Mouse (Mus musculus): ENCODE data around the gene Setd7. TPM values are rescaled to one million over a fixed set of nuclear protein-coding genes. Genes with fewer than 3 reads are reported as not detected.

Setd7 gene
- polyA plus RNA-seq, 1 experiment from 2014 or later: 4.3 TPM

DNA sequence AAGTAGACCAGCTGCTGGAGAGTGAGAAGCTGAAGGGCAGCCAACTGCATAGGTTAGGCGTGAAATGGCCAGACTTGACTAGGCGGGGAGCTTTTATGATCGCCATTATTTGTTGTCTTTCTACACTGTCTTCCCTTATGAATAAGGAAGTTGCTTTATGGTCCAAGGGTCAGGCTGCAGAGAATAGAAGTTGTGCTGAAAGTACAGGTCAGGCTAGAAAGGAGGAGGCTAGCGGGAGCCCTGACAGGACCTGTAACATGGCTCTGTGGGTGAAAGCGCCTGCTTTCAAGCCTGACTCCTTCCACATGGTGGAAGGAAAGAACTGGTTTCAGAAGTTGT lies 28.4 kb downstream of the Setd7 start:
- WGBS: 49% methylated on average over 5 of the region's 5 CpGs
- Histone ChIP-seq H3K9ac (no peak overlapping the region), H3K4me3 (ENCODE audit: low read depth, low read length) (no peak overlapping the region), H3K4me1 (ENCODE audit: insufficient read depth) (no peaks in the 10 kb centered on the region), H3K27me3 (ENCODE audit: insufficient read depth, low read length) (no peaks in the 10 kb centered on the region), H3K27ac (ENCODE audit: low read depth) (peak overlapping the region; percentile 82), H3K4me2 (0 out of 2 replicates have a peak overlapping the region, but pooled peaks have one; percentile 31), H3K36me3 (ENCODE audit: insufficient read depth) (peaks cover 55% of the 10 kb centered on the region), H3K9me3 (ENCODE audit: low read depth, low read length) (no peaks in the 10 kb centered on the region)
- DNase-seq: no peak
- TF ChIP-seq CTCF (IDR thresholded peaks at IDR 0.05; ENCODE audit: low read depth): no peak
- no peak for ATAC-seq (ENCODE audit: insufficient read depth)

DNA sequence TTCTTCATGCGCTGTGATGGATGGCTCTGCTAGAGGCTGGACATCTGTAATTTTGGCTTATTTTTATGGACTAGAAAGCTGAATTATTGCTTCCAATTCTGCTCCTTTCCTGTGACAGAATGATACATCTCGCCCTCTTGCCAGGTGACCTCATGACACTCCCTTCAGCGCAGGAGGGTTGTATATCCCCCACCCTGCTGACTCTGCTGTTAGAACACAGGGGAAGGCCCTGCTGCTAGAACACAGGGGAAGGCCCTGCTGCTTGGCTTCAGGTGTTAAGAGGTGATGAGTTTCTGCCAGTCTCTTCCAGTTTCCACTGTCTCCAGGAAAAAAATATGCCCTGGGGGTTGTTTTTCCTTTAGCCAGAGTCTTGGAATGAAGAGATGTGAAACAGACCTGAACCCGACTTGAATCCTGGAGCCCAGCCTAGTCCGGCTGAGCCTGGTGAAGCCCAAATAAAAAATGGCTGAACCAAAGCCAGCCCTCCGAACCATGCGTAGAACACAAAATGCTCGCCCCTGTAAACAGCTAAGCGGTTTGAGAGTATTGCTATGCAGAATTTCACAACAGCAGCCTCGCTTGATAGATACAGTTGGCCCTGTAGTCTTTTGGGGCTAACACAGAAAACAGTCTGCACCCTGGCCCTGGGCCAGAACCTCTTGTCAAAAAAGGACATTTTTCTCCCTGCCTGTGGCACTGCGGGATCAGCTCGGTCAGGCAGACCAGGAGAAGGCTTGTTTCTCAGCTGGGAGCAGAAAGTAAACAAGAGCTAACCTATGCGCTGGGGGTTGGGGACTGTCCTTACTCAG lies 29.0 kb downstream of the Setd7 start:
- Histone ChIP-seq H3K4me3 (ENCODE audit: low read depth, low read length) (no peak overlapping the region), H3K9me3 (ENCODE audit: low read depth, low read length) (no peaks in the 10 kb centered on the region), H3K27me3 (ENCODE audit: insufficient read depth, low read length) (no peaks in the 10 kb centered on the region), H3K9ac (no peak overlapping the region), H3K36me3 (ENCODE audit: insufficient read depth) (peaks cover 56% of the 10 kb centered on the region), H3K27ac (ENCODE audit: low read depth) (peak overlapping the region; percentile 82), H3K4me2 (peak overlapping the region; percentile 31; the same call in 1 of the 2 replicates), H3K4me1 (ENCODE audit: insufficient read depth) (no peaks in the 10 kb centered on the region)
- 37% methylated on average over 13 of the region's 13 CpGs for WGBS
- no peak for TF ChIP-seq CTCF (IDR thresholded peaks at IDR 0.05; ENCODE audit: low read depth)
- DNase-seq: peak; percentile 94
- ATAC-seq (ENCODE audit: insufficient read depth): peak; percentile 92

DNA sequence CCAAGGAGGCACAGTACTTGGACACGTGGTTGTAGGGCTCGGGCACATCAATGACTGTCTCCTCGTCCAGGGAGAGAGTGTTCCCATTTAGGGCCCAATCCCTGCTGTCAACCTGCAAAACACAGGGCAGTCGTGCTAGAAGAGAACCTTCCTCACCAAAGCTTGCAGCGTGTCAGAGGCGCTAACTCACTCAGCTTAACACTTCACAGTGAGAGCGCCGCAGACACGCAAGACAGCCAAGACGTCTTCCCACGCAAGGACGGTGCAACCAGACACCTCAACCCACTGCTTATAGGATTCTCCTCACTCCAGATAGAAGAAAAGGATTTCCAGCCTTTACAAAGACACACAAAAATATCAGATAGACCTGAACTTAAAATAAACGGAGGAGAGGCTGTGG lies 33.8 kb downstream of the Setd7 start:
- TF ChIP-seq CTCF (IDR thresholded peaks at IDR 0.05; ENCODE audit: low read depth): no peak
- ATAC-seq (ENCODE audit: insufficient read depth): no peak

DNA sequence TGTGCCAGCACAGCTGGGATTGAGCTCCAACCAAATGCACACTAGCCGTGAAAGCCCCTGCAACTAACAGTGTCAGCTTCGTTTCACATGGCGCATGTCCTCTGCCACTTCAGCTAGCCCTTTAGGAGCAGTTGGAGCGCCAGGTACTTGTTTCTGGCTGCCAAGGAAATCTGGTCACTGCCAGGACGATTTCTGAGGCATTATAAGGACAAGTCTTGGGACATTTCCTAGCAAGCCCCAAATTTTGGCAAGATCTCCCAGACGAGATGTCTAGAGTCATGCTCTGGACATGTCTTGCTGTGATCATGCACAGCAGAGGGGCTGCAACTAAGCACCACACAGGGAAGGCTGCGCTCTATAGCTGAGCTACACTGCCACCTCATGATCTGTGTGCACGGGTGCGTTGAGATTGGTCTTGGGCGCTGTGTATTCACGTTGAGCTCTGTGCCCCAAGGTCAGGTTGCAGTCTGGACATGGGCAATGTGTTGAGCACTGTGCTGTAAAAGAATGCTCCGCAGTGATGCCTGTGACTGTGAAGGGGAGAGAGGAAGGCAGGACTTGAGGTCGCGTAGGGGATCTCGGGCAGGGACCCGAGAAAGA lies 35.4 kb downstream of the Setd7 start:
- peaks cover 80% of the 10 kb centered on the region for H3K36me3 ChIP-seq (ENCODE audit: insufficient read depth)
- WGBS: 82% methylated on average over 16 of the region's 16 CpGs

More for the DNA sequence above, 33.8 kb downstream of the Setd7 start:
- Histone ChIP-seq H3K4me3 (ENCODE audit: low read depth, low read length) (no peak overlapping the region), H3K9me3 (ENCODE audit: low read depth, low read length) (no peaks in the 10 kb centered on the region), H3K36me3 (ENCODE audit: insufficient read depth) (peaks cover 68% of the 10 kb centered on the region), H3K4me2 (no peak overlapping the region), H3K27me3 (ENCODE audit: insufficient read depth, low read length) (no peaks in the 10 kb centered on the region), H3K9ac (no peak overlapping the region), H3K27ac (ENCODE audit: low read depth) (no peak overlapping the region), H3K4me1 (ENCODE audit: insufficient read depth) (no peaks in the 10 kb centered on the region)
- no peak for DNase-seq
- 82% methylated on average over 13 of the region's 13 CpGs for WGBS

DNA sequence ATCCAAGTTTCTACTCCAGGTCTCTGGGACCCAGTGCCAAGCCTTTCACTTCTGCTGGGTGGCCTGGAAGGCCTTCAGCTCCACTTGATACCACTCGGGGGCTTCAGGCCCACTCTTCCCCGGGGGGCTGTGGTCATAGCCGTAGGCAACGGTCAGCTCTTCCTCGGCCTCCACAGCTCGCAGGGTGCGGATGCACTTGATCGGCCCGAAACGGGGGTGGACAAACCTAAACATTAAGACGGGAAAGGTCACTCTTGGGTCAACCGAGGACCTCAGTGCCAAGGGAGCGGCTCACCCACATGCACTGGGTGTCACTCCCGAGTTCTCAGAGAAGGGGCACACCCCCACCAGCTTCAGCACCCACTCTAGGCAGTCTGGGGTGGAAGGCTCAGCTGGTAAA lies 39.4 kb downstream of the Setd7 start:
- no peak for TF ChIP-seq CTCF (IDR thresholded peaks at IDR 0.05; ENCODE audit: low read depth)
- no peak overlapping the region for H3K4me3 ChIP-seq (ENCODE audit: low read depth, low read length)
- H3K27ac ChIP-seq (ENCODE audit: low read depth): no peak overlapping the region
- no peaks in the 10 kb centered on the region for H3K4me1 ChIP-seq (ENCODE audit: insufficient read depth)
- no peaks in the 10 kb centered on the region for H3K9me3 ChIP-seq (ENCODE audit: low read depth, low read length)
- no peak overlapping the region for H3K9ac ChIP-seq
- WGBS: 82% methylated on average over 14 of the region's 14 CpGs
- H3K4me2 ChIP-seq: no peak overlapping the region
- ATAC-seq (ENCODE audit: insufficient read depth) (no peak), DNase-seq (no peak)
- peaks cover 67% of the 10 kb centered on the region for H3K36me3 ChIP-seq (ENCODE audit: insufficient read depth)
- no peaks in the 10 kb centered on the region for H3K27me3 ChIP-seq (ENCODE audit: insufficient read depth, low read length)

More for the DNA sequence above, 35.4 kb downstream of the Setd7 start:
- Histone ChIP-seq H3K9me3 (ENCODE audit: low read depth, low read length) (no peaks in the 10 kb centered on the region), H3K4me3 (ENCODE audit: low read depth, low read length) (no peak overlapping the region), H3K27ac (ENCODE audit: low read depth) (no peak overlapping the region), H3K4me1 (ENCODE audit: insufficient read depth) (no peaks in the 10 kb centered on the region), H3K4me2 (no peak overlapping the region), H3K27me3 (ENCODE audit: insufficient read depth, low read length) (no peaks in the 10 kb centered on the region), H3K9ac (no peak overlapping the region)
- no peak for TF ChIP-seq CTCF (IDR thresholded peaks at IDR 0.05; ENCODE audit: low read depth)
- no peak for DNase-seq
- ATAC-seq (ENCODE audit: insufficient read depth): no peak

DNA sequence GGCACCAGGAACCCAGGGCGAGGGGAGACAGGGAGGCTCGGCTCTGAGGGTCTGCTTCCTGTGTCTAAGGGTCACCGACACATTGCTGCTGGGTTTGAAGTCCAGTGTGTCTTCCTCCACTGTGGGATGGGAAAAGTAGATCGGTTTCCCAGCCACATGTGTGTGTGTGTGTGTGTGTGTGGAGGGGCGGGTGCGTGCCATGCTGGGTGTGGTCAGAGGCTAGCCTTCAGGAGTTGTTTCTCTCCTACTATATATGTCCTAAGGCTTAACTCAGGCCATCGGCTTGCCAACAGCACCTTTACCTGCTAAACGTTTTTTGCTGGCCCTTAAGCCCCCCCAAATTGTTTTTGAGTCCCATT lies 41.9 kb downstream of the Setd7 start:
- H3K4me1 ChIP-seq (ENCODE audit: insufficient read depth): no peaks in the 10 kb centered on the region
- H3K27me3 ChIP-seq (ENCODE audit: insufficient read depth, low read length): no peaks in the 10 kb centered on the region
- no peak for TF ChIP-seq CTCF (IDR thresholded peaks at IDR 0.05; ENCODE audit: low read depth)
- 65% methylated on average over 8 of the region's 8 CpGs for WGBS
- H3K4me2 ChIP-seq: no peak overlapping the region
- no peak for ATAC-seq (ENCODE audit: insufficient read depth)
- no peak for DNase-seq
- no peak overlapping the region for H3K4me3 ChIP-seq (ENCODE audit: low read depth, low read length)
- H3K9ac ChIP-seq: no peak overlapping the region
- no peaks in the 10 kb centered on the region for H3K9me3 ChIP-seq (ENCODE audit: low read depth, low read length)
- H3K27ac ChIP-seq (ENCODE audit: low read depth): no peak overlapping the region
- peaks cover 46% of the 10 kb centered on the region for H3K36me3 ChIP-seq (ENCODE audit: insufficient read depth)

DNA sequence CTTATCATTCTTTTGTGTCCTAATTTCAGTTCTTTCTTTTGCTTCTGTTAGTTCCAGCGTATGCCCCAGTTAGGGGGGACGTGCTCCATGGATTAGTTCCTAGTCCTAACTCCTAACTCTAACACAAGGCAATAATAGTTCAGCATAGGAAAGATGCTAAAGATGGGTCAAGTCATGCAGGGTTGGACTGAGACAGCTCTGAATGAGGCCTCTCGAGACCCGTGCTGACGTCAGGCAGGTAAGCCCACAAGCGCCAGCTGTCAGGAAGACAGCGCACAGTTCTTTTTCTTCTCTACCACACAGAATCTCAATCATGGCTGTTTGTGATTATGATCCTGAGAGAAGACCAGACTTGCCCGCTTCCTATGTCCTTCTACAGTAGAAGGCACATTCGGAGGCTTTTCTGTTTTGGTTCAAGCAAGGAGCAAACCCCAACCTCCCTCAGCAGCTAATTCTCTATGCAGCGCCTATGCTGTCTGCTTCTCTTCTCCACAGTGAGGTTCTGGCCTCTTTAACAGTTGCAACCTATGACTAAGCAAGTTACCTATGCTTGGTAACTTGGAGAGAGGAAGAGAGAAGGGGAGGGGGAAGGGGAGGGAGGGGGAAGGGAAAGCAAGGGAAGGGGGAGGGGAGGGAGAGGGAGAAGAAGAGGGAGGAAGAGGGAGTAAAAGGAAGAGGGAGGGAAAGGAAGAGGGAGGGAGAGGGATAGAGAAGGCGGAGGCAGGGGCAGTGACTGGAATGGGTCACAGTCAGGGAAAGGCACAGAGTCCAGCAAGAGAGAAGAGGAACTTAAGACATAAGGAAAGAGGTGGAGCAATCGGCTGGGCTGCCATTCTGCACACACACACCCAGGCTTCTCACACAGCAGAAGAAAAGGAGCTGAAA lies 42.6 kb downstream of the Setd7 start:
- no peaks in the 10 kb centered on the region for H3K9me3 ChIP-seq (ENCODE audit: low read depth, low read length)
- 75% methylated on average over 12 of the region's 12 CpGs for WGBS
- DNase-seq (no peak), ATAC-seq (ENCODE audit: insufficient read depth) (no peak)
- H3K36me3 ChIP-seq (ENCODE audit: insufficient read depth): peaks cover 40% of the 10 kb centered on the region
- no peak overlapping the region for H3K4me3 ChIP-seq (ENCODE audit: low read depth, low read length)
- no peak overlapping the region for H3K27ac ChIP-seq (ENCODE audit: low read depth)
- no peak overlapping the region for H3K9ac ChIP-seq
- TF ChIP-seq CTCF (IDR thresholded peaks at IDR 0.05; ENCODE audit: low read depth): no peak
- H3K27me3 ChIP-seq (ENCODE audit: insufficient read depth, low read length): no peaks in the 10 kb centered on the region
- no peaks in the 10 kb centered on the region for H3K4me1 ChIP-seq (ENCODE audit: insufficient read depth)
- no peak overlapping the region for H3K4me2 ChIP-seq
